Mouse (Mus musculus) testis, adult 2 months (tissue): ENCODE results near the gene Zfc3h1. TPM values are rescaled to one million over a fixed set of nuclear protein-coding genes. Genes with fewer than 3 reads are reported as not detected.

Experiments used
- H3K27ac ChIP-seq: fragments of 200-500 bp; 2 replicates; pipeline ENCODE4 v1.5.1; 2012; ENCODE audit warnings: low read depth, low read length; ENCODE audit not compliant: control insufficient read depth, insufficient read depth
- H3K27me3 ChIP-seq: fragments of 200-500 bp; 2 replicates; pipeline ENCODE4 v1.6.1; 2012; ENCODE audit warnings: mild to moderate bottlenecking, low read length, moderate library complexity; ENCODE audit not compliant: control insufficient read depth, insufficient read depth
- H3K36me3 ChIP-seq: fragments of 200-500 bp; 2 replicates; pipeline ENCODE4 v1.6.1; 2012; ENCODE audit warnings: mild to moderate bottlenecking, low read length; ENCODE audit not compliant: control insufficient read depth, insufficient read depth
- H3K4me1 ChIP-seq: fragments of 200-500 bp; 2 replicates; pipeline ENCODE4 v1.6.1; 2012; ENCODE audit warnings: low read length; ENCODE audit not compliant: control insufficient read depth, insufficient read depth
- H3K4me3 ChIP-seq: fragments of 200-500 bp; 2 replicates; pipeline ENCODE4 v1.5.1; 2012; ENCODE audit warnings: low read depth, mild to moderate bottlenecking, low read length, moderate library complexity, mixed read lengths; ENCODE audit not compliant: control insufficient read depth
- CTCF ChIP-seq: fragments of 200-500 bp; IDR thresholded peaks from 2 replicates; pipeline ENCODE4 v1.5.1; 2012; ENCODE audit warnings: low read depth, mild to moderate bottlenecking, inconsistent platforms, low read length, moderate library complexity; ENCODE audit not compliant: control insufficient read depth, insufficient read depth, insufficient replicate concordance
- POLR2A ChIP-seq: fragments of 200-500 bp; IDR thresholded peaks from 2 replicates; pipeline ENCODE4 v1.6.1; 2012; ENCODE audit warnings: low read depth, mild to moderate bottlenecking, inconsistent platforms, low read length, moderate library complexity; ENCODE audit not compliant: control insufficient read depth
- polyA plus RNA-seq: library from polyadenylated mRNA; depleted of rRNA; stranded (reverse); fragments of >200 nt; gene quantifications from 2 replicates; pipeline ENCODE4 v1.2.3, GENCODE M21; 2012

The Zfc3h1 gene
- polyA plus RNA-seq, 1 experiment, result 36.1 TPM

GRCm38 (mm10) chr10:115465778-115466177, 81.0 kb downstream of the Zfc3h1 start:
- no peaks in the 10 kb centered on the region for H3K36me3 ChIP-seq
- H3K4me1 ChIP-seq, result no peaks in the 10 kb centered on the region
- TF ChIP-seq CTCF (no peak), POLR2A (no peak)
- no peaks in the 10 kb centered on the region for H3K27me3 ChIP-seq
- H3K27ac ChIP-seq, result no peak overlapping the region
- H3K4me3 ChIP-seq, result no peak overlapping the region

DNA sequence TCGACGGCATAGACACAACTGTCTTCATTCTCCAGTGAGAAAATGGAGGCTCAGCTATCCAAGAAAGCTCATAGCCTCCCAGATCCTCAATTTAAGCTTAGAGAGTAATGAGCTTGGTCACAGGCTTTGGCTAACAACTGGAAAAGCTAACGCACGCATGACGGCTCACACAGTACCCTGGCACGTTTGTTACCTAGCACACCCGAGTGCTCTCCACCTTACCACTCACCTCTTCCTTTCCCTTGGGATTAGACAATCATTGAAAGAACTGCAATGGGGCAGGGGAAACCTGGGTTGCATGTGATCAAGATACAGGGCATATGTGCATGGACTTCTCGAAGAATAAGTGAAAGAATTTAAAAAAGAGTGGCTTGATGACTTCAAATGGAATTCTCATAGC, 83.2 kb downstream of the Zfc3h1 start:
- no peaks in the 10 kb centered on the region for H3K4me1 ChIP-seq
- TF ChIP-seq CTCF (no peak), POLR2A (no peak)
- no peak overlapping the region for H3K27ac ChIP-seq
- H3K4me3 ChIP-seq, result no peak overlapping the region
- H3K27me3 ChIP-seq, result no peaks in the 10 kb centered on the region
- no peaks in the 10 kb centered on the region for H3K36me3 ChIP-seq

DNA sequence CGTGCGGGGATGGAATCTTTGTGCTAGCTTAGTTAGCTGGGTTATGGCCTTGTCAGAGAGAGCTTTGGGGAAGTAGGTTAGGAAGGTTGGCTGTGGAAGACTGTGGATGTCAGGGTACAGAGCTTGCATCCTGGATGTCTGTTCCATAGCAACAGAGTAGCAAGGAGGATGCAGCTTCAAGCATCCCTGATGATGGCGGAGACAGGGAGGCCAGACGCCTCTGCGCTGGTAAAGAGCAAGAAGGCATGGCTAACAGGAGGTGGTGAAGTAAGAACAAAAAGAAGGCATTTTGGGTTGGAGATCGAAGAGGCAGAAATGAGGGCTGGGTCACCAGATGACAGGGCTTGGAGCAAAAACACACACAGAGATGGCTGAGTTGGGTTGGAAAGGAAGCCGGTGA, 83.9 kb downstream of the Zfc3h1 start:
- Histone ChIP-seq H3K27ac (no peak overlapping the region), H3K27me3 (no peaks in the 10 kb centered on the region), H3K4me1 (no peaks in the 10 kb centered on the region), H3K36me3 (no peaks in the 10 kb centered on the region), H3K4me3 (no peak overlapping the region)
- TF ChIP-seq POLR2A (no peak), CTCF (no peak)

DNA sequence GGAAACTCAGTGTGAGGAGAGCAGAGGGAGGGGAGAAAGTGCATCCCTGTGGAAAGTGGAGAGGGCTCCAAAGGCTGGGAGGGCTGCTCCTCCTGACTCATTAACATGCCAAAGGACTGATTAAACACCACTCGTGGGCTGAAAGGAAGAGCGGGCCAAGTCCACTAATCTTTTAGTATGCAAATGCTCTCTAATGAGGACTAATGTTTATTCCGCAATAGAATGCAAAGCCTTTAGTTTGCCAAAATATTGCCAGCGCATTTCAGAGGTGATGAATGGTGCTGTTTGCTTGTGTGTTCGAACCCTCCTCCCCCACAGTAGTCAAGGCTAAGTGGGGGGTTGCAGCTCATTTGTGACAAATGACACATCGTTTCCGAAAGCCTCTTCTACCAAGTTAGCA, 84.3 kb downstream of the Zfc3h1 start:
- H3K4me3 ChIP-seq, result no peak overlapping the region
- H3K36me3 ChIP-seq, result no peaks in the 10 kb centered on the region
- no peak for TF ChIP-seq POLR2A
- TF ChIP-seq CTCF, result no peak
- no peak overlapping the region for H3K27ac ChIP-seq
- H3K4me1 ChIP-seq, result no peaks in the 10 kb centered on the region
- no peaks in the 10 kb centered on the region for H3K27me3 ChIP-seq

DNA sequence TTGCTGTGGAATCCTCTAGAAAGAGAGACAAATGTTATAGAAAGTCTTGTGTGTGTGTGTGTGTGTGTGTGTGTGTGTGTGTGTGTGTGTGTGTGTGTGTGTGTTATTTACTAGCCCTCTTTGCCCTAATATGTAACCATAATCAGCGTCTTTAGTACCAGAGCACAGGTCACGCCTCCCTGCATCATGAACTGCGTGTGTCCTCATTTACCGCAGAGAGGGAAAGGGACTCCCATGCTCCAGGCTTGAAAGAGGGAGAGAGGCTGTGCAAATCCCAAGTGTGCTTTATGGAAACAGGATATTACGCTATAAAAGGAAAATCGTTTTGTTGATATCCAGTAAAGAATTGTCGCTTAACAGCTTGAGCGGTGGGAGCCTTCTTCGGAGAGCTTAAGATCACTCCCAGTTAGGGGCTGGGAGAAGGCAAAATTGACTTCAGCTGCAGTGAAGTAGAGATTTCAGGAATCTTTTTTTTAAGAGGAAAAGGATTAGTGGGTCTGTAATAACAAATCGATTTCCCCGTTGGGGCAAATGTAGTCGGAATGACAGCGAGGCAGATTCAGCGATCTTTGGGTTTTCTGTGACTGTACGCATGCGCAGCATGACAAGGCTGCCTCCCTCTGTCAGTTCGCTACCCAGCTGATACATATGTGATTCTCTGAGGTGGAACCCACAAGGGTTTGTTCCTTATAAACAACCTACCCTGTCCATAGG, 86.0 kb downstream of the Zfc3h1 start:
- no peak overlapping the region for H3K4me3 ChIP-seq
- no peaks in the 10 kb centered on the region for H3K27me3 ChIP-seq
- H3K27ac ChIP-seq, result no peak overlapping the region
- TF ChIP-seq POLR2A (no peak), CTCF (no peak)
- no peaks in the 10 kb centered on the region for H3K4me1 ChIP-seq
- H3K36me3 ChIP-seq, result no peaks in the 10 kb centered on the region

- Histone ChIP-seq H3K27me3 (peaks cover 2% of the 10 kb centered on the region; the same call in 1 of the 2 replicates), H3K36me3 (no peaks in the 10 kb centered on the region), H3K4me1 (peaks cover 2% of the 10 kb centered on the region), H3K27ac (no peak overlapping the region), H3K4me3 (no peak overlapping the region)
- TF ChIP-seq CTCF, result no peak
These were observed 88.6 kb downstream of the Zfc3h1 start for GRCm38 (mm10) chr10:115473213-115473961.

- Histone ChIP-seq H3K27ac (no peak overlapping the region), H3K27me3 (peaks cover 2% of the 10 kb centered on the region; the same call in 1 of the 2 replicates), H3K4me3 (no peak overlapping the region), H3K36me3 (no peaks in the 10 kb centered on the region), H3K4me1 (peaks cover 3% of the 10 kb centered on the region)
- no peak for TF ChIP-seq POLR2A
- no peak for TF ChIP-seq CTCF
These were observed 90.3 kb downstream of the Zfc3h1 start for GRCm38 (mm10) chr10:115475000-115475550.
